Mouse (Mus musculus): ENCODE measurements around the gene Lyrm7. TPM values are rescaled to one million over a fixed set of nuclear protein-coding genes. Genes with fewer than 3 reads are reported as not detected.

Lyrm7 gene
- total and polyA plus RNA-seq, 3 experiments = 18.2 to 64.4 (median 18.6) TPM

- in situ Hi-C loops (cut with MboI; ENCODE audit: low pct_ligation_motif_present, low pct_unique_long_range_greater_than_20kb, low sequenced_read_pairs) (no loop called here), dilution Hi-C loops (cut with MboI; ENCODE audit: extremely low pct_ligation_motif_present, extremely low pct_unique_long_range_greater_than_20kb, low sequenced_read_pairs) (no loop called here)
- H3K9me3 ChIP-seq (replicated peaks; ENCODE audit: low read length) = peaks cover 13% of the 10 kb centered on the region
- H3K36me3 ChIP-seq (replicated peaks in 1 of 2; ENCODE audit: control insufficient read depth in 1 of 2, insufficient read depth in 1 of 2, low read length in 1 of 2) = no peaks in the 10 kb centered on the region
- H3K27ac ChIP-seq (ENCODE audit: insufficient read depth, low read depth) = no peak overlapping the region
- TF ChIP-seq MAZ (IDR thresholded peaks at IDR 0.05; ENCODE audit: low read depth, low read length) (no peak), MAX (IDR thresholded peaks at IDR 0.05; ENCODE audit: low read length) (no peak), PAX5 (IDR thresholded peaks at IDR 0.05; ENCODE audit: low read length) (no peak), BHLHE40 (IDR thresholded peaks at IDR 0.05; ENCODE audit: low read depth, low read length) (no peak), NRF1 (IDR thresholded peaks at IDR 0.05; ENCODE audit: low read depth, low read length) (no peak), CHD2 (IDR thresholded peaks at IDR 0.05; ENCODE audit: low read length) (no peak), JUN (IDR thresholded peaks at IDR 0.05; ENCODE audit: insufficient read depth, low read depth, low read length) (no peak), HCFC1 (IDR thresholded peaks at IDR 0.05; ENCODE audit: low read depth, low read length) (no peak), CHD1 (IDR thresholded peaks at IDR 0.05; ENCODE audit: low read depth, low read length) (no peak), ZKSCAN1 (IDR thresholded peaks at IDR 0.05; ENCODE audit: borderline replicate concordance, low read depth, low read length) (no peak), RAD21 (IDR thresholded peaks at IDR 0.05; ENCODE audit: low read depth, low read length) (no peak), POLR2AphosphoS2 (IDR thresholded peaks at IDR 0.05; ENCODE audit: low read depth, low read length) (no peak), E2F4 (IDR thresholded peaks at IDR 0.05; ENCODE audit: insufficient replicate concordance, low read depth, low read length) (no peak), EP300 (IDR thresholded peaks at IDR 0.05; ENCODE audit: low read length) (no peak)
- peaks cover 16 to 38% of the 10 kb centered on the region in 2 experiments for H3K4me1 ChIP-seq (ENCODE audit: control insufficient read depth in 1 of 2, insufficient read depth in 2 of 2)
- no peak overlapping the region for H3K4me3 ChIP-seq (replicated peaks in 1 of 3; ENCODE audit: low read depth in 2 of 3, low read length in 2 of 3, poor library complexity in 1 of 3)
- DNase-seq (ENCODE audit: extremely low read depth) = no peak
- H3K79me2 ChIP-seq (replicated peaks; ENCODE audit: control insufficient read depth, extremely low read depth, insufficient read depth, poor library complexity, severe bottlenecking) = no peaks in the 10 kb centered on the region
- H3K27me3 ChIP-seq (replicated peaks) = no peaks in the 10 kb centered on the region
- H3K9ac ChIP-seq (ENCODE audit: insufficient read depth, low read depth) = no peak overlapping the region
- H3K4me2 ChIP-seq (ENCODE audit: insufficient read depth, low read depth, poor library complexity, severe bottlenecking) = no peak overlapping the region
Measured at GRCm38 (mm10) chr11:54806891-54807290, 53.8 kb downstream of the Lyrm7 start.

GRCm38 (mm10) chr11:54805196-54805595, 55.5 kb downstream of the Lyrm7 start:
- no peak overlapping the region for H3K9ac ChIP-seq (ENCODE audit: insufficient read depth, low read depth)
- DNase-seq (ENCODE audit: extremely low read depth) = no peak
- H3K9me3 ChIP-seq (replicated peaks; ENCODE audit: low read length) = peaks cover 13% of the 10 kb centered on the region
- H3K27me3 ChIP-seq (replicated peaks) = no peaks in the 10 kb centered on the region
- H3K4me3 ChIP-seq (replicated peaks in 1 of 3; ENCODE audit: low read depth in 2 of 3, low read length in 2 of 3, poor library complexity in 1 of 3) = no peak overlapping the region
- no peak overlapping the region for H3K4me2 ChIP-seq (ENCODE audit: insufficient read depth, low read depth, poor library complexity, severe bottlenecking)
- H3K36me3 ChIP-seq (replicated peaks in 1 of 2; ENCODE audit: control insufficient read depth in 1 of 2, insufficient read depth in 1 of 2, low read length in 1 of 2) = no peaks in the 10 kb centered on the region
- H3K79me2 ChIP-seq (replicated peaks; ENCODE audit: control insufficient read depth, extremely low read depth, insufficient read depth, poor library complexity, severe bottlenecking) = no peaks in the 10 kb centered on the region
- H3K4me1 ChIP-seq (ENCODE audit: control insufficient read depth in 1 of 2, insufficient read depth in 2 of 2) = peaks cover 16 to 25% of the 10 kb centered on the region in 2 experiments
- TF ChIP-seq PAX5 (IDR thresholded peaks at IDR 0.05; ENCODE audit: low read length) (no peak), JUND (conservative IDR thresholded peaks at IDR 0.05; ENCODE audit: low read depth, low read length) (no peak), TCF12 (IDR thresholded peaks at IDR 0.05; ENCODE audit: low read depth, low read length) (no peak)
- in situ Hi-C loops (cut with MboI; ENCODE audit: low pct_ligation_motif_present, low pct_unique_long_range_greater_than_20kb, low sequenced_read_pairs) = no loop called here
- dilution Hi-C loops (cut with MboI; ENCODE audit: extremely low pct_ligation_motif_present, extremely low pct_unique_long_range_greater_than_20kb, low sequenced_read_pairs) = no loop called here
- H3K27ac ChIP-seq (ENCODE audit: insufficient read depth, low read depth) = no peak overlapping the region
